Mouse (Mus musculus): ENCODE data around the gene Ebf1.

Gene Ebf1

GRCm38 (mm10) chr11:44911765-44912164, 294.6 kb downstream of the Ebf1 start:
- DNase-seq, result no peak

GRCm38 (mm10) chr11:44913806-44914205, 296.7 kb downstream of the Ebf1 start:
- no peak for DNase-seq

- no peak for DNase-seq
Measured at GRCm38 (mm10) chr11:44917059-44917458, 299.9 kb downstream of the Ebf1 start.

- DNase-seq, result no peak
Measured at GRCm38 (mm10) chr11:44923138-44923537, 306.0 kb downstream of the Ebf1 start.

GRCm38 (mm10) chr11:44923868-44924508, 306.9 kb downstream of the Ebf1 start:
- DNase-seq, result no peak

GRCm38 (mm10) chr11:44924896-44925295, 307.8 kb downstream of the Ebf1 start:
- no peak for DNase-seq

- no peak for DNase-seq
Measured at GRCm38 (mm10) chr11:44925806-44926525, 308.8 kb downstream of the Ebf1 start.

- DNase-seq, result no peak
Measured at GRCm38 (mm10) chr11:44928403-44928802, 311.3 kb downstream of the Ebf1 start.

GRCm38 (mm10) chr11:44932942-44933483, 315.9 kb downstream of the Ebf1 start:
- no peak for DNase-seq

GRCm38 (mm10) chr11:44943781-44944180, 326.7 kb downstream of the Ebf1 start:
- DNase-seq, result no peak

- no peak for DNase-seq
Measured at GRCm38 (mm10) chr11:44944401-44944800, 327.3 kb downstream of the Ebf1 start.

- no peak for DNase-seq
Measured at GRCm38 (mm10) chr11:44946618-44947017, 329.5 kb downstream of the Ebf1 start.

- no peak for DNase-seq
Measured at GRCm38 (mm10) chr11:44948541-44948940, 331.4 kb downstream of the Ebf1 start.

GRCm38 (mm10) chr11:44949140-44949539, 332.0 kb downstream of the Ebf1 start:
- no peak for DNase-seq

GRCm38 (mm10) chr11:44950319-44950718, 333.2 kb downstream of the Ebf1 start:
- DNase-seq, result no peak

- DNase-seq, result no peak
Measured at GRCm38 (mm10) chr11:44951506-44951905, 334.4 kb downstream of the Ebf1 start.

GRCm38 (mm10) chr11:44953337-44953736, 336.2 kb downstream of the Ebf1 start:
- no peak for DNase-seq

GRCm38 (mm10) chr11:44953863-44954262, 336.7 kb downstream of the Ebf1 start:
- peak; percentile 32 for DNase-seq

- no peak for DNase-seq
Measured at GRCm38 (mm10) chr11:44954362-44954761, 337.2 kb downstream of the Ebf1 start.

- DNase-seq, result no peak
Measured at GRCm38 (mm10) chr11:44962746-44963440, 345.8 kb downstream of the Ebf1 start.

- DNase-seq, result no peak
Measured at GRCm38 (mm10) chr11:44969011-44969410, 351.9 kb downstream of the Ebf1 start.

GRCm38 (mm10) chr11:44974271-44974670, 357.2 kb downstream of the Ebf1 start:
- DNase-seq, result no peak

- no peak for DNase-seq
Measured at GRCm38 (mm10) chr11:44975151-44975550, 358.0 kb downstream of the Ebf1 start.
